Mouse (Mus musculus) lung, embryonic 16.5 days (tissue): ENCODE results near the gene Cops2. TPM values are rescaled to one million over a fixed set of nuclear protein-coding genes. Genes with fewer than 3 reads are reported as not detected.
A peak's percentile ranks its signal among the peaks of the same experiment; 100 is the strongest.

Source experiments
- ATAC-seq: fragments of 200-750 bp; cut with Nextera tagmentation; 2 replicates; pipeline ENCODE4 v1.8.0; 2017; ENCODE audit warnings: low read depth, mild to moderate bottlenecking, moderate library complexity
- H3K27ac ChIP-seq: fragments of 300-500 bp; sonication (generic); 2 replicates; pipeline ENCODE4 v1.5.1; 2014; ENCODE audit warnings: mild to moderate bottlenecking, control low read depth, low read length
- H3K27me3 ChIP-seq: fragments of 300-500 bp; sonication (generic); 2 replicates; pipeline ENCODE4 v1.6.1; 2014; ENCODE audit warnings: low read depth, low read length, mixed read lengths; ENCODE audit not compliant: control insufficient read depth, insufficient read depth
- H3K36me3 ChIP-seq: fragments of 300-500 bp; sonication (generic); 2 replicates; pipeline ENCODE4 v1.6.1; 2014; ENCODE audit warnings: low read length; ENCODE audit not compliant: control insufficient read depth, insufficient read depth
- H3K4me1 ChIP-seq: fragments of 300-500 bp; sonication (generic); replicated peaks from 2 replicates; pipeline ENCODE4 v1.6.1; 2014; ENCODE audit warnings: low read length, mixed read lengths; ENCODE audit not compliant: control insufficient read depth, insufficient read depth
- H3K4me2 ChIP-seq: fragments of 300-500 bp; sonication (generic); 2 replicates; pipeline ENCODE4 v1.6.1; 2014; ENCODE audit warnings: low read depth, low read length, control low read depth
- H3K4me3 ChIP-seq: fragments of 300-500 bp; sonication (generic); 2 replicates; pipeline ENCODE4 v1.5.1; 2014; ENCODE audit warnings: mild to moderate bottlenecking, low read length, control low read depth
- H3K9ac ChIP-seq: fragments of 300-500 bp; sonication (generic); 2 replicates; pipeline ENCODE4 v1.6.1; 2014; ENCODE audit warnings: low read length, control low read depth
- H3K9me3 ChIP-seq: fragments of 300-500 bp; sonication (generic); 2 replicates; pipeline ENCODE4 v1.6.1; 2016; ENCODE audit warnings: low read length; ENCODE audit not compliant: control insufficient read depth
- WGBS: fragments of 180-500 bp; shearing (Covaris S2); extraction: QIAGEN DNeasy Blood & Tissue Kit; methylation state at CpG from one replicate; pipeline ENCODE4 v1.1.7; 2014; 5-methylcytosine and 5-hydroxymethylcytosine counted together
- polyA plus RNA-seq: library from polyadenylated mRNA; unstranded; fragments of >200 nt; fragmentation: Nextera tagmentation; extraction: Ambion mirVana; gene quantifications from 2 replicates; pipeline ENCODE4 v1.2.1, GENCODE M21; 2015

Gene Cops2
- 69.0 and 74.8 TPM in 2 replicates for polyA plus RNA-seq

DNA sequence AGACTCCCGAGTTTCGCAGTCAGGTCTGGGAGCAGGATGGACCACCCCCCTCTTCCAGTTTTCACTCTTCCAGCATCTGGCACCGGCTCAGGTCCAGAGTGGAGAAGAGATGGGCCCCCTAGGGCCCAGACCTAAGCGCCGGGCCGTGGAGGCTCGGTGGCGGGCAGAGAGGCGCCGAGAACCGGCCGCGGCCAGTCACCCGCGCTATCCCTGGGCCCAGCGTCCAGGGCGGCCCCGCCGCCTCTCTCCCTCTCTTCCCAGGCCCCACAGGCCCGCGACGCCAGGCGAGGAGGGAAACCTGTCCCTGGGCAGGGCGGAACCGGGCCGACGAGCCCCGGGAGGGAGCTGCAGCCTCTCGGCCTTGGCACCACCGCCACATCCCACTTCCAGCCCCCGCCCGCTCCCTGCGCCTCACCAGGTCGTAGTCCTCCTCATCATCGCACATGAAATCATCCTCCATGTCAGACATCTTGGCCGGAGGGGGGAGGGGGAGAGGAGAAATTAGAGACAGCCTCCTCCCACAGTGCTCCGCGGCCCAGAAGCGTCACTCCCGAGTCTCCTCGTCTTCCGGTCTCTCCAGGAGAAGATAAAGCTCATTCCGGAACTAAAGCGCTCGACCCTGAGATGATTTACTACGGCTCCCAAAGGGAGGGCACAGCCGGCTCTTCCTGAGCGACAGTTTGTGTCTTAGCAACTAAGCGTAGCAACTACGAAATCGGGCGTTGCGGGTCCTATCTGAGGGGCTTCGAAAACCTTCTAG, at the start of gene Cops2, which contains the start of gene Galk2:
TSS of gene Cops2 (minus strand) at position 619 of the 760 bp plus-strand sequence.
TSS of gene Galk2 (plus strand) at position 589 of the 760 bp plus-strand sequence.
- no peaks in the 10 kb centered on the region for H3K36me3 ChIP-seq
- H3K27ac ChIP-seq: peak within 1 kb of the TSS; percentile 85
- H3K4me1 ChIP-seq: peaks cover 2% of the 10 kb centered on the region
- H3K9me3 ChIP-seq: no peaks in the 10 kb centered on the region
- H3K4me3 ChIP-seq: peak within 1 kb of the TSS; percentile 100
- no peaks in the 10 kb centered on the region for H3K27me3 ChIP-seq
- under 1% methylated on average over 40 of the region's 54 CpGs for WGBS
- H3K9ac ChIP-seq: peak within 1 kb of the TSS; percentile 99
- peak; percentile 100 for ATAC-seq
- H3K4me2 ChIP-seq: peak within 1 kb of the TSS; percentile 75

DNA sequence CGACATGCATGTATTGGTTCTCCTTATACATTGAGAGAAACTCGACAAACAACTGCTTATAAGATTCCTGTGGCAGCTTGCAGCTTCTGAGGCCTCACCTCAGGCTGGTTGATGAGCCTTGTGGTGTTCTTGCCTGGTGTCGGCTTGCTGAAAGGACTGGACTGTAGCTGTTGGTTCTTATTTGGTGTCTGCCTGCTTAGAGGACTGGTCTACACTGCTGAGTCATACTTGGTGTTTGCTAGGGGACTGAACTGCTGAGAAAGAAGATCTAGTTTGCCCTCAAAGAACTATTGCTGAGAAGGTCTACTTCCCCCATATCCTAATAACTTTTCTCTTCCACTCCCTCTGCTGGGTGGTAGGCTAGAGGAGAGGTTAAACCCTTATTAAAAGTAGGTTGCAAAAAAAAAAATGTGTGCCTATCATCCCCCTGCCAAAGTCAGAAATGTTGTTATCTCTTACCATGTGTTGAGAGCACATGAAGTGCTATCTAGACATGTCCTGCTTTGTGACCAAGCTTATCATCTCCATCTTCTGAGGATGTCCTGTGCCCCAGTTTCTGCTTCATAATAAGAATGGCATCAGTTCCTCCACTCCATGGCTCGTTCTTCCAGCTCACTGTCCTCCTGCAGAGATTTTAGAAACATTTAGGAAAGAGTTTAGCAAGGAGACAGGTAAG, 48.8 kb upstream of the Cops2 start:
- Histone ChIP-seq H3K4me1 (no peaks in the 10 kb centered on the region), H3K9ac (no peak overlapping the region), H3K36me3 (no peaks in the 10 kb centered on the region), H3K27me3 (no peaks in the 10 kb centered on the region), H3K4me3 (no peak overlapping the region), H3K9me3 (no peaks in the 10 kb centered on the region), H3K4me2 (no peak overlapping the region), H3K27ac (no peak overlapping the region)
- 81% methylated on average over 4 of the region's 4 CpGs for WGBS
- ATAC-seq: no peak

GRCm38 (mm10) chr2:125906407-125907066, 47.6 kb upstream of the Cops2 start:
- no peak overlapping the region for H3K9ac ChIP-seq
- H3K4me2 ChIP-seq: no peak overlapping the region
- H3K4me1 ChIP-seq: no peaks in the 10 kb centered on the region
- ATAC-seq: peak; percentile 92
- no peaks in the 10 kb centered on the region for H3K9me3 ChIP-seq
- no peaks in the 10 kb centered on the region for H3K36me3 ChIP-seq
- 44% methylated on average over 4 of the region's 4 CpGs for WGBS
- no peaks in the 10 kb centered on the region for H3K27me3 ChIP-seq
- H3K27ac ChIP-seq: peak overlapping the region; percentile 73; the same call in 1 of the 2 replicates
- no peak overlapping the region for H3K4me3 ChIP-seq

DNA sequence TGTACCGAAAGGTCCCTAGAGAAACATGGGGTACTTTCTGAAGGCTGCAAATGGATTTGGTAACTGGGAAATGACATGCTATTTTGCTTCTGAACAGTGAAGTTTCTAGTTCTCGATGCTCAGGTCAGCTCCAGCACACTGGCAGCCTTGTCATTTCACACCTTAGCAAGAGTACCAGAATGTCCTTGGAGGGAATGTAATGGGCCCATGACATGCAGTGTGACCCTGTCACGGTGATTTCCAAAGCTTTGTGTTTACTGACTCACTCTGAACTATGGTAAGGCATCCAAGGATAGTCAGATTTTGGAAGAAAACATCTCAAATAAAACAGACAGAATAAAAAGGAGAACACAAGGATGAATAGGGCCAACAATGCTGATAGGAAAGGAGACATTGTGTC, 42.5 kb upstream of the Cops2 start:
- Histone ChIP-seq H3K36me3 (no peaks in the 10 kb centered on the region), H3K4me2 (no peak overlapping the region), H3K27me3 (no peaks in the 10 kb centered on the region), H3K4me3 (no peak overlapping the region), H3K9me3 (no peaks in the 10 kb centered on the region), H3K9ac (no peak overlapping the region), H3K4me1 (no peaks in the 10 kb centered on the region), H3K27ac (no peak overlapping the region)
- ATAC-seq: no peak
- 75% methylated on average over 3 of the region's 3 CpGs for WGBS

DNA sequence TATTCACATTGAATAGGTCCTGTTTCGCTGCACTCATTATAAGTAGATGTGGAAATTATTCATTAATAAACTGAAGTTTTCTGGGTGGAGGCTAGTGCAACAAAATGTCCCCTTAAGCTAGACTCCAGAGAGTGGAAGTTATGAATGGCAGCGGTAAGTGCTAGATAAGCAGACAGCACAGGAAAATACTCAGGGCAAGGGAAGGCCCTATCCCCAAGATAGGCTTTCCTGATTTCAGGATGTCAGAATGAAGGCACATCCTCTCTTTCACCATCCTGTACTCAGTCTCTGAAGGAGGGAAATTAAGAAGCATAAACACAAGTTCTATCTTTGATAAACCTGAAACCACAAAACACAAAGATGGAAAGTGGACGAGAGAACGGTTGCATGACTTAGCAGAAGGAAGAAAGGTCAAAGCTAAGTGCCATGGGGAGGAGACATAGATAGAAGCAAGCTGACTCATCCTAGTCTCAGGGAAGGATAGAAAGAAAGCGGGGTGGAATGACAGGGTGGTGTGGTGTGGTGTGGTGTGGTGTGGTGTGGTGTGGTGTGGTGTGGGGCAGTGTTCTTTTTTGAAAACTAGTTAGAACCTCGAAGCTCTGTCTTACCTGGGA, 42.0 kb upstream of the Cops2 start:
- H3K9ac ChIP-seq: no peak overlapping the region
- H3K4me3 ChIP-seq: no peak overlapping the region
- no peaks in the 10 kb centered on the region for H3K36me3 ChIP-seq
- H3K4me2 ChIP-seq: no peak overlapping the region
- H3K27ac ChIP-seq: no peak overlapping the region
- ATAC-seq: no peak
- no peaks in the 10 kb centered on the region for H3K27me3 ChIP-seq
- H3K9me3 ChIP-seq: no peaks in the 10 kb centered on the region
- WGBS: 63% methylated on average over 6 of the region's 6 CpGs
- H3K4me1 ChIP-seq: no peaks in the 10 kb centered on the region

- Histone ChIP-seq H3K27me3 (no peaks in the 10 kb centered on the region), H3K27ac (no peak overlapping the region), H3K4me3 (no peak overlapping the region), H3K36me3 (no peaks in the 10 kb centered on the region), H3K4me1 (no peaks in the 10 kb centered on the region), H3K9me3 (no peaks in the 10 kb centered on the region), H3K9ac (no peak overlapping the region), H3K4me2 (no peak overlapping the region)
- 86% methylated on average over 3 of the region's 3 CpGs for WGBS
- no peak for ATAC-seq
These were observed 37.4 kb upstream of the Cops2 start for GRCm38 (mm10) chr2:125896355-125896754.

DNA sequence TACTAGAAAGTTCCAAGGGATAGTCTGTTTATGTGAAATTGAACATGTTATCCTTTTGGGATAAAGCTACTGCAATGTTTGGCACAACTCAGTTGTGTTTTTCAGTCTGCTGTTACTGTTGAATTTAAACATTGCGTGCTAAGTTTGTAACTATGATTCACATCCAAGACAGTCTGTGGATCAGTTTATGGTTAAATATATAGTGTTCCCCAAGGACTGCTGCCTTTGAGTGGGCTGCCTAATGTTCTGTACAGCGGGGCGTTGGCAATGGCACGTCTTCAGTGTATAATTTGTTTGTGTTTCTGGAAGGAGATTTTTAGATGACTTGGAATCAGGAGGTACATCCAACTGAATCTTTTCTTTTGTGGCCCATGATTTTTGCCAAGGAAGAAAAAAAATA, 36.2 kb upstream of the Cops2 start:
- Histone ChIP-seq H3K9me3 (no peaks in the 10 kb centered on the region), H3K27me3 (no peaks in the 10 kb centered on the region), H3K4me1 (no peaks in the 10 kb centered on the region), H3K36me3 (no peaks in the 10 kb centered on the region), H3K4me2 (no peak overlapping the region), H3K27ac (no peak overlapping the region), H3K9ac (no peak overlapping the region), H3K4me3 (no peak overlapping the region)
- 76% methylated on average over 4 of the region's 4 CpGs for WGBS
- peak; percentile 76 for ATAC-seq

GRCm38 (mm10) chr2:125893096-125893495, 34.2 kb upstream of the Cops2 start:
- Histone ChIP-seq H3K36me3 (no peaks in the 10 kb centered on the region), H3K27ac (no peak overlapping the region), H3K4me3 (no peak overlapping the region), H3K4me1 (no peaks in the 10 kb centered on the region), H3K4me2 (no peak overlapping the region), H3K27me3 (no peaks in the 10 kb centered on the region), H3K9me3 (no peaks in the 10 kb centered on the region), H3K9ac (no peak overlapping the region)
- no peak for ATAC-seq
- 34% methylated on average over 6 of the region's 6 CpGs for WGBS
